Mouse (Mus musculus) hindbrain, embryonic 10.5 days (tissue): Measurements from ENCODE around the gene Nkrf. TPM values are rescaled to one million over a fixed set of nuclear protein-coding genes. Genes with fewer than 3 reads are reported as not detected.

Source experiments
- DNase-seq: peaks from one replicate; pipeline ENCODE4 v3.0.0-alpha.2; 2017; ENCODE audit warnings: low spot score
- H3K27ac ChIP-seq: fragments of 300-500 bp; sonication (generic); 2 replicates; pipeline ENCODE4 v1.5.1; 2016; ENCODE audit warnings: mild to moderate bottlenecking, moderate library complexity
- H3K27me3 ChIP-seq: fragments of 300-500 bp; sonication (generic); 2 replicates; pipeline ENCODE4 v1.6.1; 2016; ENCODE audit warnings: mild to moderate bottlenecking; ENCODE audit not compliant: poor library complexity, insufficient read depth, severe bottlenecking
- H3K36me3 ChIP-seq: fragments of 300-500 bp; sonication (generic); 2 replicates; pipeline ENCODE4 v1.6.1; 2016; ENCODE audit warnings: mild to moderate bottlenecking, moderate library complexity
- H3K4me1 ChIP-seq: fragments of 300-500 bp; sonication (generic); replicated peaks from 2 replicates; pipeline ENCODE4 v1.6.1; 2016; ENCODE audit warnings: mild to moderate bottlenecking
- H3K4me3 ChIP-seq: fragments of 300-500 bp; sonication (generic); 2 replicates; pipeline ENCODE4 v1.5.1; 2016; ENCODE audit warnings: mild to moderate bottlenecking, moderate library complexity
- H3K9me3 ChIP-seq: fragments of 300-500 bp; sonication (generic); 2 replicates; pipeline ENCODE4 v1.6.1; 2016; ENCODE audit warnings: mild to moderate bottlenecking, moderate library complexity
- WGBS: fragments of 180-500 bp; shearing (Covaris S2); methylation state at CpG from one replicate; pipeline ENCODE4 v1.1.7; 2016; 5-methylcytosine and 5-hydroxymethylcytosine counted together
- polyA plus RNA-seq: library from polyadenylated mRNA; unstranded; fragments of >200 nt; fragmentation: Nextera tagmentation; extraction: Ambion mirVana; gene quantifications from 2 replicates; pipeline ENCODE4 v1.2.1, GENCODE M21; 2016

Nkrf gene
- 3.0 and 4.7 TPM in 2 replicates for polyA plus RNA-seq

GRCm38 (mm10) chrX:36902321-36903114 is at the start of gene Nkrf:
Gene Nkrf, minus strand, starts transcription at chrX:36902899.
- WGBS: 17% methylated on average over 37 of the region's 47 CpGs
- peak within 1 kb of the TSS; percentile 89 for H3K27ac ChIP-seq
- H3K4me3 ChIP-seq: peak within 1 kb of the TSS; percentile 67
- H3K9me3 ChIP-seq: peaks cover 3% of the 10 kb centered on the region; the same call in 1 of the 2 replicates
- H3K4me1 ChIP-seq: no peaks in the 10 kb centered on the region
- peak; percentile 50 for DNase-seq
- no peaks in the 10 kb centered on the region for H3K36me3 ChIP-seq
- no peaks in the 10 kb centered on the region for H3K27me3 ChIP-seq

DNA sequence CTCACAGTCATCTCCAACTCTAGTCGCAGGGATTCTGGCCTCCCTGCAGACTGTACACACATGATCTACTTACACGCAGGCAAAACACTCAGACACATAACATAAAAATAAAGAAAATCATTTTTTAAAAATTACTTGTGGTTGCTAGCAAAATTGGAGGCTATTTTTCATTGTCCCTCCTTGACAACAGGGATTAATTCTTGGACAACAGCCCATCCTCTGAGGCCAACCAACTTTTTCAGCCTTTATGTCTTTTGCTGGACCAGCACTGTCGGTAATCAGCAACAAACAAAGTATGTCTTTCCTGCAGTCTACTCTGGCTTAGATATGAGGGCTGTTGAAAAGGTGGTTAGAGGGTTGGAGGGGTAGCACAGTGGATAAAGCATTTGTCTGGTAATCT is 38.4 kb upstream of the Nkrf start:
- Histone ChIP-seq H3K4me3 (no peak overlapping the region), H3K9me3 (peaks cover 3% of the 10 kb centered on the region; the same call in 1 of the 2 replicates), H3K36me3 (peaks cover 22% of the 10 kb centered on the region), H3K27me3 (no peaks in the 10 kb centered on the region), H3K4me1 (no peaks in the 10 kb centered on the region), H3K27ac (no peak overlapping the region)
- DNase-seq: no peak
- WGBS: 86% methylated on average over 3 of the region's 3 CpGs

GRCm38 (mm10) chrX:36939806-36940413 is 37.2 kb upstream of the Nkrf start:
- H3K9me3 ChIP-seq: peaks cover 3% of the 10 kb centered on the region; the same call in 1 of the 2 replicates
- no peaks in the 10 kb centered on the region for H3K4me1 ChIP-seq
- no peak for DNase-seq
- no peaks in the 10 kb centered on the region for H3K27me3 ChIP-seq
- H3K4me3 ChIP-seq: no peak overlapping the region
- H3K36me3 ChIP-seq: peaks cover 19% of the 10 kb centered on the region
- H3K27ac ChIP-seq: no peak overlapping the region
- WGBS: 90% methylated on average over 4 of the region's 4 CpGs

GRCm38 (mm10) chrX:36935326-36935966 is 32.7 kb upstream of the Nkrf start:
- Histone ChIP-seq H3K36me3 (no peaks in the 10 kb centered on the region), H3K4me3 (no peak overlapping the region), H3K27ac (no peak overlapping the region), H3K4me1 (no peaks in the 10 kb centered on the region), H3K27me3 (no peaks in the 10 kb centered on the region), H3K9me3 (no peaks in the 10 kb centered on the region)
- DNase-seq: no peak
- WGBS: 78% methylated on average over 7 of the region's 7 CpGs

GRCm38 (mm10) chrX:36930574-36930973 is 27.9 kb upstream of the Nkrf start:
- H3K9me3 ChIP-seq: no peaks in the 10 kb centered on the region
- H3K27ac ChIP-seq: no peak overlapping the region
- no peaks in the 10 kb centered on the region for H3K4me1 ChIP-seq
- H3K4me3 ChIP-seq: no peak overlapping the region
- 45% methylated on average over 1 of the region's 1 CpGs for WGBS
- no peak for DNase-seq
- H3K36me3 ChIP-seq: peaks cover 6% of the 10 kb centered on the region
- H3K27me3 ChIP-seq: no peaks in the 10 kb centered on the region

GRCm38 (mm10) chrX:36929694-36930093 is 27.0 kb upstream of the Nkrf start:
- Histone ChIP-seq H3K4me3 (no peak overlapping the region), H3K36me3 (peaks cover 6% of the 10 kb centered on the region), H3K9me3 (no peaks in the 10 kb centered on the region), H3K27me3 (no peaks in the 10 kb centered on the region), H3K4me1 (no peaks in the 10 kb centered on the region), H3K27ac (no peak overlapping the region)
- WGBS: 62% methylated on average over 4 of the region's 4 CpGs
- DNase-seq: no peak

DNA sequence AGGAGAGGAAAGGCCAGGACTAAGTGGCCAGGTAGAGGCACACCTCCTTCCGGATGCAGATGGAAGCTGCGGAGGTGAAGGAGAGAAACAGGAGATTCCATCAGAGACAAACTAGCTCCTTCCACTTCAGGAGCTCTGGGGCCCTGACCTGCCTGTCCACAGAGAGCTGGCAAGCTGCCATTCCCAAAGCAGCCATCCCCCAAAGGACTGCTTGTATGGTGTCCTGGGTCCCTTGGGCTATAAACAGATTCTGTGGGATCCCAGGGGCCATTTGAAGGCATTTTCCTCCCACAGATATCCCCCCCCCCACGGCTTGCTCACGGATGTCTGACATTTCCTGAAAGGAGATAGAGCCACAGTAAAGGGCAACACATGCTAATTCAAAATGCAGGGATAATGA is 26.1 kb upstream of the Nkrf start:
- Histone ChIP-seq H3K36me3 (peaks cover 6% of the 10 kb centered on the region), H3K4me3 (no peak overlapping the region)
- WGBS: 78% methylated on average over 4 of the region's 4 CpGs

GRCm38 (mm10) chrX:36921346-36921745 is 18.6 kb upstream of the Nkrf start:
- 89% methylated on average over 4 of the region's 4 CpGs for WGBS

More for the DNA sequence above, 26.1 kb upstream of the Nkrf start:
- no peaks in the 10 kb centered on the region for H3K4me1 ChIP-seq
- no peaks in the 10 kb centered on the region for H3K9me3 ChIP-seq
- H3K27me3 ChIP-seq: no peaks in the 10 kb centered on the region
- no peak overlapping the region for H3K27ac ChIP-seq
- DNase-seq: no peak

DNA sequence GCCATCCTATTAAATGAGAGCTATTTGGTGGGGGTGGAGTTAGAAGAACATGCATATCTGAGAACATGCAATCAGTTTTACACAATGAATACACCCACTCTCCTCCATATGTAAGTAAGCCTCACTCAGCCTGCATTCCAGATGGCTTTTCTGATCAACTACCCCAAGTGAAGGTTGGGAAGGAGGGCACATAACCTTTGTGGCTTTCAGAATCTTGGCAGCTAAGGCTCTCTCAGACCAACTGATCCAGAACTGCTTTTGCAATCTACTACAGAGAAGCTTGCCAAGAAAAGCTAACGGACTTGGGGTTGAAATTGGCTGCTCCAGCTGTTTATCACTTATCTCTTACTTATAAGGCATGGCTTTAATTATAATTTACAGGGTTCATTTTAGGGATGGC is 15.1 kb upstream of the Nkrf start:
- no peaks in the 10 kb centered on the region for H3K27me3 ChIP-seq
- 78% methylated on average over 1 of the region's 1 CpGs for WGBS

More at GRCm38 (mm10) chrX:36921346-36921745, 18.6 kb upstream of the Nkrf start:
- DNase-seq: no peak
- no peaks in the 10 kb centered on the region for H3K9me3 ChIP-seq
- H3K27me3 ChIP-seq: no peaks in the 10 kb centered on the region
- no peak overlapping the region for H3K4me3 ChIP-seq
- H3K4me1 ChIP-seq: no peaks in the 10 kb centered on the region
- no peak overlapping the region for H3K27ac ChIP-seq
- H3K36me3 ChIP-seq: peaks cover 6% of the 10 kb centered on the region; the same call in 1 of the 2 replicates

DNA sequence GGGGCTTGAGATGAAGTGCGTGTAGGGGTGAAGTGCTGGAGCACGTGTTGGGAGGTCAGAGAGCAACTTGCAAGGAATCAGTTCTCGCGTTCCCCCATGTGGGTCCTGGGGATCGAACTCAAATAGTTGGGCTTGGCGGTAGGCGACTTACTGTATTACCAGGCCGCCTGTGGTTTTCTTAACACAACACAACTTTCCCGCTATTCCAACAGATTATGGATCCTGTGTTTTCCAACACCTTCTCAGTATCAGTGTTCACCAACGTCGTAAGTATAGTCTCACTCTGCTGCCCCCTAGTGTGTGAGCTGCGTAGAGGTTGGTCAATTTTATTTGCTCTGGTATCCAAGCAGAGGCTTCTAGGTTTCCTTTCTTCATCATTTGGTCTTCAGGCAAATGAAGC is 8.6 kb upstream of the Nkrf start:
- Histone ChIP-seq H3K4me3 (no peak overlapping the region), H3K9me3 (no peaks in the 10 kb centered on the region)
- 42% methylated on average over 12 of the region's 12 CpGs for WGBS

More for the DNA sequence above, 15.1 kb upstream of the Nkrf start:
- DNase-seq: no peak
- Histone ChIP-seq H3K27ac (no peak overlapping the region), H3K9me3 (no peaks in the 10 kb centered on the region), H3K4me1 (no peaks in the 10 kb centered on the region), H3K4me3 (no peak overlapping the region), H3K36me3 (peaks cover 6% of the 10 kb centered on the region; the same call in 1 of the 2 replicates)

GRCm38 (mm10) chrX:36906539-36906938 is 3.8 kb upstream of the Nkrf start:
- no peaks in the 10 kb centered on the region for H3K36me3 ChIP-seq
- DNase-seq: no peak
- H3K4me3 ChIP-seq: no peak overlapping the region
- WGBS: 43% methylated on average over 5 of the region's 5 CpGs
- no peaks in the 10 kb centered on the region for H3K27me3 ChIP-seq
- H3K9me3 ChIP-seq: peaks cover 3% of the 10 kb centered on the region; the same call in 1 of the 2 replicates
- H3K27ac ChIP-seq: no peak overlapping the region
- no peaks in the 10 kb centered on the region for H3K4me1 ChIP-seq

More for the DNA sequence above, 8.6 kb upstream of the Nkrf start:
- DNase-seq: peak; percentile 36
- Histone ChIP-seq H3K36me3 (no peaks in the 10 kb centered on the region), H3K27ac (no peak overlapping the region), H3K27me3 (no peaks in the 10 kb centered on the region), H3K4me1 (no peaks in the 10 kb centered on the region)

DNA sequence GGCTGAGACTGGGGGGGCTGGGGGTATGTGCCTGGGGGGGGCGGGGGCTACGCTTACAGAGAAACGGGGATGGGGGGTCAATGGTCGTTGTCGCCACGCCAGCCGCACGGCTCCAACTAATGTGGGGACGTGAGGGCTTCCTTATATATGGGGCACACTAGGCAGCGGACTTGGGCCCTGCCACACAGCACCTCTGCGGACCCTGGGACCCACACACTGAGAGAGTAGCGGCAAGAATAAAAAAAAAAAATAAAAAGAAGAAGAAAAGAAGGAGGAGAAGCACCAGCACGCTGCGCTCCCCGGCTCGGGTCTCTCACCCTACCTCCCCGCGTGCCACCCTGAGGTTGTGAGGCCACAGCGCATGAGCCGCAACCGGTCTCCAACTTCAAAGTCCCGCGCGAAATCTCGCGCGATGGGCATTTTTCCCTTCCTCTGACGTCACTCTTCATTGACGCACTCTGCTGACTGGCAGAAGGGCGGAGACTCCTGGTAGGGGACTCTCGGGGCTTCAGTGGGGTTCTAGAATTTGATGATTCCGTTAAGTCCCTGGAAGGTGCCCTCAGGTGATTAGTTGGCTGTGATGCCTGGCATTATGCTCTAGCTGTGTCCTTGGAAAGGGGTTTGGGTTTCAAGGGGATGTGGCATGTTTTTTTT is 543 bp upstream of the Nkrf start:
- peak overlapping the region; percentile 89 for H3K27ac ChIP-seq
- H3K9me3 ChIP-seq: peaks cover 3% of the 10 kb centered on the region; the same call in 1 of the 2 replicates
- H3K36me3 ChIP-seq: no peaks in the 10 kb centered on the region
- H3K27me3 ChIP-seq: no peaks in the 10 kb centered on the region
- DNase-seq: peak; percentile 89
- H3K4me1 ChIP-seq: no peaks in the 10 kb centered on the region
- 21% methylated on average over 32 of the region's 32 CpGs for WGBS
- peak overlapping the region; percentile 67 for H3K4me3 ChIP-seq
